Mouse (Mus musculus) kidney, embryonic 14.5 days (tissue): ENCODE data around the gene Nr3c2. TPM values are rescaled to one million over a fixed set of nuclear protein-coding genes. Genes with fewer than 3 reads are reported as not detected.

Experiments used
- ATAC-seq: fragments of 200-750 bp; cut with Nextera tagmentation; 2 replicates; pipeline ENCODE4 v1.8.0; 2017; ENCODE audit warnings: moderate number of reproducible peaks, mild to moderate bottlenecking, moderate TSS enrichment, moderate library complexity; ENCODE audit not compliant: low FRiP score, low TSS enrichment
- H3K27ac ChIP-seq: fragments of 300-500 bp; sonication (generic); 2 replicates; pipeline ENCODE4 v1.5.1; 2014; ENCODE audit warnings: low read depth, mild to moderate bottlenecking, low read length, moderate library complexity, mixed read lengths
- H3K27me3 ChIP-seq: fragments of 300-500 bp; sonication (generic); 2 replicates; pipeline ENCODE4 v1.6.1; 2014; ENCODE audit warnings: mild to moderate bottlenecking, low read length; ENCODE audit not compliant: control insufficient read depth, insufficient read depth
- H3K36me3 ChIP-seq: fragments of 300-500 bp; sonication (generic); 2 replicates; pipeline ENCODE4 v1.6.1; 2014; ENCODE audit warnings: low read length, mixed read lengths; ENCODE audit not compliant: control insufficient read depth, insufficient read depth
- H3K4me1 ChIP-seq: fragments of 300-500 bp; sonication (generic); 2 replicates; pipeline ENCODE4 v1.6.1; 2014; ENCODE audit warnings: low read length, mixed read lengths; ENCODE audit not compliant: control insufficient read depth, insufficient read depth
- H3K4me2 ChIP-seq: fragments of 300-500 bp; sonication (generic); replicated peaks from 2 replicates; pipeline ENCODE4 v1.6.1; 2014; ENCODE audit warnings: low read depth, mild to moderate bottlenecking, low read length
- H3K4me3 ChIP-seq: fragments of 300-500 bp; sonication (generic); 2 replicates; pipeline ENCODE4 v1.5.1; 2014; ENCODE audit warnings: mild to moderate bottlenecking, low read length
- H3K9ac ChIP-seq: fragments of 300-500 bp; sonication (generic); 2 replicates; pipeline ENCODE4 v1.6.1; 2014; ENCODE audit warnings: low read depth, mild to moderate bottlenecking, low read length, moderate library complexity
- H3K9me3 ChIP-seq: fragments of 300-500 bp; sonication (generic); 2 replicates; pipeline ENCODE4 v1.6.1; 2016; ENCODE audit warnings: low read length; ENCODE audit not compliant: control insufficient read depth
- WGBS: fragments of 180-500 bp; shearing (Covaris S2); extraction: QIAGEN DNeasy Blood & Tissue Kit; methylation state at CpG from one replicate; pipeline ENCODE4 v1.1.7; 2014; 5-methylcytosine and 5-hydroxymethylcytosine counted together
- polyA plus RNA-seq: library from polyadenylated mRNA; unstranded; fragments of >200 nt; fragmentation: Nextera tagmentation; extraction: Ambion mirVana; gene quantifications from 2 replicates; pipeline ENCODE4 v1.2.1, GENCODE M21; 2014

Gene Nr3c2
- polyA plus RNA-seq, 1 experiment from 2014 or later = 1.4 TPM

GRCm38 (mm10) chr8:77279977-77280376, 380.7 kb downstream of the Nr3c2 start:
- WGBS = 45% methylated on average over 3 of the region's 3 CpGs
- ATAC-seq = no peak
- Histone ChIP-seq H3K27ac (no peak overlapping the region), H3K4me3 (no peak overlapping the region), H3K9me3 (no peaks in the 10 kb centered on the region), H3K36me3 (0 out of 2 replicates have a peak, but pooled peaks cover 3% of the 10 kb centered on the region), H3K4me1 (no peaks in the 10 kb centered on the region), H3K9ac (no peak overlapping the region), H3K4me2 (no peak overlapping the region), H3K27me3 (no peaks in the 10 kb centered on the region)

DNA sequence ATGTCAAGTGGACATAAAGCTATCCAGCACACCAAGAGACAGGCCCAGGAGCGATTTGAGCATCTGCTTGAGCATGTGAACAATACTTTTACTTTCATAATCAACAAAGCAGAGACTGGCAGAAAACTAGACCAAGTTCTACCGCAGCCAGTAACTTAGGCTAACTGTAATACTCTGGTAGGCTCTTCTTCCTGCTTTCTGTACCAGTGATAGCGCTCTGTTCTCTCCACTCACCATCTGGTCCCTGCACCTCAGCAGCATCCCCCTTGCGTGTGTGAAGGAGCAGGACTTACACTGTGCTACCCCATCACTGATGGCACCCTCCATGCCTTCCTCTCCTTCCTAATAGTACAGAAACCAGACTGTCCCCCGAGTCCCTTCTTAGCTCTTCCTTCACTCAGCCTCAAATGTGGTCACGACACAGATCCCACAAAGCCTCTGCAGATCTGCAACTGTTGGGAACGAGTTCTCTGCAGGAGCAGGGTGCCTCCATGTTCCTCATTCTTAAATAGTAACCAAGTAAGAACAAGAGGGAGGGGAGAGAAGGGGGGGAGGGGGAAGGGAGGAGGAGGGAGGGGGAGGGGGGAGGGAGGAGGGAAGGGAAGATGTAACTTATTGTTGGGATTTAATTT, 383.5 kb downstream of the Nr3c2 start:
- Histone ChIP-seq H3K27me3 (no peaks in the 10 kb centered on the region), H3K4me1 (no peaks in the 10 kb centered on the region), H3K9me3 (no peaks in the 10 kb centered on the region), H3K4me2 (no peak overlapping the region), H3K4me3 (no peak overlapping the region), H3K36me3 (no peaks in the 10 kb centered on the region), H3K9ac (no peak overlapping the region), H3K27ac (no peak overlapping the region)
- no peak for ATAC-seq
- WGBS = 80% methylated on average over 7 of the region's 7 CpGs

- Histone ChIP-seq H3K4me3 (no peak overlapping the region), H3K9me3 (no peaks in the 10 kb centered on the region), H3K27me3 (no peaks in the 10 kb centered on the region), H3K4me1 (no peaks in the 10 kb centered on the region), H3K27ac (no peak overlapping the region), H3K36me3 (no peaks in the 10 kb centered on the region), H3K4me2 (no peak overlapping the region), H3K9ac (no peak overlapping the region)
- ATAC-seq = no peak
- 84% methylated on average over 3 of the region's 3 CpGs for WGBS
These were observed 385.2 kb downstream of the Nr3c2 start for GRCm38 (mm10) chr8:77284473-77284872.

DNA sequence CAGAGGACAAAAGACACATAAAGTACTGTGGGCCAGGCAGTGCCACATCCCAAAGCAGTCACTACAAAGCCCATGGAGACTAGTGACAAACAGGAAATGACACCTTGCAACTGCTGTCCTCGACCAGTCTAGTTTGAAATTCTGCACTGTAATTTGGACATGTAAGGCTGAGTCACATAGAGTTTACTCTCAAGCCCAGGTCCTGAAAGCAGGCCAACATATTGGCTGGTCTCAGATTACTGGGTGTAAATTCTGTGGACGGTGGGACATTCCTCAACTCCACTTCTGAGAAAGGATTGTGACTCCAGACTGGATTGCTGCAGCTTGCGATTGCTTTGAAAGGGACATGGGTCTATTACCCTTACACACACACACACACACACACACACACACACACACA, 388.8 kb downstream of the Nr3c2 start:
- no peak overlapping the region for H3K27ac ChIP-seq
- H3K27me3 ChIP-seq = no peaks in the 10 kb centered on the region
- H3K4me2 ChIP-seq = no peak overlapping the region
- ATAC-seq = no peak
- no peak overlapping the region for H3K4me3 ChIP-seq
- 39% methylated on average over 3 of the region's 3 CpGs for WGBS
- no peaks in the 10 kb centered on the region for H3K9me3 ChIP-seq
- no peak overlapping the region for H3K9ac ChIP-seq
- no peaks in the 10 kb centered on the region for H3K4me1 ChIP-seq
- no peaks in the 10 kb centered on the region for H3K36me3 ChIP-seq

- Histone ChIP-seq H3K4me2 (no peak overlapping the region), H3K9ac (no peak overlapping the region), H3K27ac (no peak overlapping the region), H3K4me1 (no peaks in the 10 kb centered on the region), H3K36me3 (no peaks in the 10 kb centered on the region), H3K9me3 (no peaks in the 10 kb centered on the region), H3K27me3 (no peaks in the 10 kb centered on the region), H3K4me3 (no peak overlapping the region)
- 78% methylated on average over 12 of the region's 12 CpGs for WGBS
- ATAC-seq = no peak
These were observed 389.2 kb downstream of the Nr3c2 start for GRCm38 (mm10) chr8:77288492-77288891.

DNA sequence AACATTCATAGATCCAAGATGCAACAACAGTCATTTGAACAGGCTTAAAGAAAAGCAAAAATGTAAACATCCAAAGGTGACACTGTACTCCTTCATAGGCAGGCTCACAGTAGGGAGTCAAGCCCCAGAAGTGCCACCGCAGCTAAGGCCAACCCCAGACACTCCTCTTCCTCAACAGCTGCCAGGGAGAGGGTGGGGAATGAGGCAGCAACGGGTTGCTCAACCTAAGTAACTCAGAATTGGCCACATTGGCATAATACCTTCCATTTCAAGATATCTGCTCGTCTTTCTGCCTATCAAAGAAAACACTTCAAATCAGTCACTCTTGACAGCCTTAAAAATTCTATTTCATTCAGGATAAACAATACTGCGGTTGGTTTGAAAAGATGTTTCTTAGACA, 392.9 kb downstream of the Nr3c2 start:
- Histone ChIP-seq H3K9me3 (peaks cover 6% of the 10 kb centered on the region; the same call in 1 of the 2 replicates), H3K27me3 (no peaks in the 10 kb centered on the region), H3K4me1 (no peaks in the 10 kb centered on the region), H3K4me3 (no peak overlapping the region), H3K9ac (no peak overlapping the region), H3K4me2 (no peak overlapping the region), H3K27ac (no peak overlapping the region), H3K36me3 (no peaks in the 10 kb centered on the region)
- 81% methylated on average over 4 of the region's 4 CpGs for WGBS
- no peak for ATAC-seq

DNA sequence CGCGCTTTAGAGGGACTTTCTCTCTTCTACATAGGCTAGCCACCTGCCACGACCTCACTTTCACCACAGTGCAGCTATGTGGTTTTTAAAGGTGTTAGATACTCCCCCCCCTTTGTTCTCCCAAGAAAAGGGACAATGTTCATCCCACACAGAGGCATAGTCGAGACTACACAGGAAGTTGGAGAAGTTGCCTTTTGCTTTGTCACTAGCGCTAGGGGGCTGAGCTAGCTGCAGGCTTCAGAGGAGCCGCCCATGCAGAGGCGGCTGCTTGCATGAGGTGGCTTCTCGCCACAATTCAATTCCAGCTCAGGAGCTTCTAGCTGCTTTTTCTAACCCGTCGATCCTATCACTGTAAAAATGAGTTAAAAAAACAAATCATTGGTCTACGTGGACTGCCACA, 393.4 kb downstream of the Nr3c2 start:
- H3K4me1 ChIP-seq = no peaks in the 10 kb centered on the region
- WGBS = 79% methylated on average over 11 of the region's 11 CpGs
- peaks cover 6% of the 10 kb centered on the region; the same call in 1 of the 2 replicates for H3K9me3 ChIP-seq
- H3K4me3 ChIP-seq = no peak overlapping the region
- no peak for ATAC-seq
- no peak overlapping the region for H3K27ac ChIP-seq
- no peak overlapping the region for H3K4me2 ChIP-seq
- no peaks in the 10 kb centered on the region for H3K36me3 ChIP-seq
- no peak overlapping the region for H3K9ac ChIP-seq
- no peaks in the 10 kb centered on the region for H3K27me3 ChIP-seq

DNA sequence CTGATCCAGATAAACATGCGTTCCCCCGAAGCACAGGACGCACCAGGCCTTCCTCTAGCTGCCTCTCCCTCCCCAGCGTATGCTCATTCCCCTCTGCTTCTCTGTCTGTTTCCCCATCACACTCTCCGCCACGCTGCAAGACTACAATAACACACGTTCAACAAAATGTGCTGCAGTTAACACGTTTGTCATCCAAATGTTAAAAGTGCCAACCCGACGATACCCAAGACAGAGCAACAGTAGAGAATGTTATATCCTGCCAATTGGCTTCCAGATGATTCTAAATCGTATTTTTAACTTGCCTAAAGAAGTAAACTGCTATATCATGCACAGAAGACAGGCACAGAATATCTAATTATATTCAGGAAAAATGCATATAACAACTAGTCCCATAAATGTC, 395.4 kb downstream of the Nr3c2 start:
- Histone ChIP-seq H3K9me3 (peaks cover 6% of the 10 kb centered on the region; the same call in 1 of the 2 replicates), H3K4me3 (no peak overlapping the region), H3K4me1 (no peaks in the 10 kb centered on the region), H3K9ac (no peak overlapping the region), H3K27ac (no peak overlapping the region), H3K4me2 (no peak overlapping the region), H3K27me3 (no peaks in the 10 kb centered on the region), H3K36me3 (no peaks in the 10 kb centered on the region)
- no peak for ATAC-seq
- WGBS = 80% methylated on average over 11 of the region's 11 CpGs
